Mouse (Mus musculus) heart, adult 2 months (tissue): ENCODE measurements around the gene Map7d1. TPM values are rescaled to one million over a fixed set of nuclear protein-coding genes. Genes with fewer than 3 reads are reported as not detected.

Source experiments
- DNase-seq, 2 experiments: peaks; one replicate each; pipeline ENCODE4 v3.0.0; 2021
- H3K27ac ChIP-seq: fragments of 200-600 bp; 2 replicates; pipeline ENCODE4 v1.8.1; 2022
- H3K27me3 ChIP-seq: fragments of 200-500 bp; 2 replicates; pipeline ENCODE4 v1.6.1; 2012; ENCODE audit warnings: mild to moderate bottlenecking, low read length, inconsistent platforms, mixed read lengths; ENCODE audit not compliant: control insufficient read depth, insufficient read depth
- H3K36me3 ChIP-seq: fragments of 200-500 bp; 2 replicates; pipeline ENCODE4 v1.6.1; 2012; ENCODE audit warnings: low read length, inconsistent platforms; ENCODE audit not compliant: control insufficient read depth, insufficient read depth
- H3K4me1 ChIP-seq: fragments of 200-500 bp; 2 replicates; pipeline ENCODE4 v1.6.1; 2011; ENCODE audit warnings: low read length; ENCODE audit not compliant: control insufficient read depth, insufficient read depth
- H3K4me3 ChIP-seq: fragments of 200-600 bp; 2 replicates; pipeline ENCODE4 v1.8.1; 2022
- H3K79me2 ChIP-seq: fragments of 200-500 bp; replicated peaks from 2 replicates; pipeline ENCODE4 v1.6.1; 2012; ENCODE audit warnings: mild to moderate bottlenecking, inconsistent platforms, low read length, moderate library complexity, mixed read lengths; ENCODE audit not compliant: control insufficient read depth, insufficient read depth
- H3K9ac ChIP-seq: fragments of 200-500 bp; 2 replicates; pipeline ENCODE4 v1.6.1; 2012; ENCODE audit warnings: low read depth, mild to moderate bottlenecking, control low read depth, inconsistent platforms, low read length, mixed read lengths
- CTCF ChIP-seq: fragments of 200-600 bp; IDR thresholded peaks from 2 replicates; pipeline ENCODE4 v1.8.1; 2022; ENCODE audit warnings: antibody characterized with exemption, mild to moderate bottlenecking, moderate library complexity
- EP300 ChIP-seq: fragments of 200-500 bp; IDR thresholded peaks from 2 replicates; pipeline ENCODE4 v1.6.1; 2011; ENCODE audit warnings: low read depth, low read length, control low read depth; ENCODE audit not compliant: insufficient read depth
- POLR2A ChIP-seq: fragments of 200-500 bp; IDR thresholded peaks from 2 replicates; pipeline ENCODE4 v1.6.1; 2011; ENCODE audit warnings: mild to moderate bottlenecking, low read depth, low read length, control low read depth; ENCODE audit not compliant: insufficient read depth
- WGBS: fragments of 180-500 bp; shearing (Covaris S2); methylation state at CpG from one replicate; pipeline ENCODE4 v1.1.7; 2018; 5-methylcytosine and 5-hydroxymethylcytosine counted together
- intact Hi-C: fragments of 180-260 bp; cut with DNase I; formaldehyde crosslinking; loops from one replicate; pipeline ENCODE4 v1.15.1; 2025
- polyA plus RNA-seq: library from polyadenylated mRNA; depleted of rRNA; stranded (reverse); fragments of >200 nt; gene quantifications from 2 replicates; pipeline ENCODE4 v1.2.3, GENCODE M21; 2012
- total RNA-seq, 2 experiments: library from RNA; stranded (reverse); gene quantifications; 2 replicates each; pipeline ENCODE4 v1.2.3; 2021

Map7d1 gene
- total and polyA plus RNA-seq, 3 experiments, result 161 to 267 (median 253) TPM

DNA sequence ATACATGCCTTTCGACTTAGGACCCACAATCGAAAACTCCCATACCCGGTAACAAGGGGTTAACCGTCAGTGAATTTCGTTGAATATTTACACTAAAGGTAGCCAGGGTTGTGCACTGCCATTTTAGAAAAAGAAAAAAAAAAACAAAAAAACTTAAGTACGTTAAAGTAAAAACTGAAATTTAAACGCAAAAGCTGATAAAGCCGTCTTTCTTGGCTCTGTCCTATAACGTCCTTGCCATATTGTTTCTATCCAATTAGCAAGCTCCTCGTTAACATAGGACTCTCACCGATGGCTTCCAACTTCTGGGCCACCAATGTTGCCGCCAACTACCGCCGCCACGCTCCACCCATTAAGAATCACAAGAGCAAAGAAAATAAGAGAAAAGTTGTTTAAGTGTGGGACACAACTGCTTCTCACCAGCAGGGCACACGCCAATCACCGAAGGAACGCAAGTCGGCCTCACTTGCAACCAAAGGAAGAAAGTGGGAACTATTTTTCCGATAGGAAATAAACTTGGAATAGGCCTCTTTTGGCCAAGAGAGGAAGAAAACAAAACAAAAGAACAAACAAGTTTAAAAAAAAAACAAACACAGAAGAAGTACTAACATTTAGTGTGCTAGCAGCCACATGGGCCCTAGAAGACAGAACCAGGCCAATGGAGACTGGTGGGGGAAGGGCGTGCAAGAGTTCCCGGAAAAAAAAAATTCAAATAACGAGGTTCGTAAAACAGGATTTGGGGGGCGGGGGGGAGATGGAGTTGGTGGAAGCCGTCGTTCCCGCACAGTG is 54.4 kb downstream of the Map7d1 start:
- peak overlapping the region; percentile 96 for H3K27ac ChIP-seq
- peaks cover 36% of the 10 kb centered on the region for H3K36me3 ChIP-seq
- intact Hi-C loops, result loop anchor here (1.0 to 2.0 kb wide), 3 partner anchors 15 to 61 kb away; partner anchors contain the start of gene Trappc3
- WGBS, result 1% methylated on average over 28 of the region's 28 CpGs
- DNase-seq, result peak; percentile 46 to 49
- peak overlapping the region; percentile 90 for H3K4me3 ChIP-seq
- TF ChIP-seq EP300, result no peak
- TF ChIP-seq CTCF, result peak; percentile 45
- TF ChIP-seq POLR2A, result no peak
- H3K27me3 ChIP-seq, result no peaks in the 10 kb centered on the region
- peaks cover 19% of the 10 kb centered on the region for H3K4me1 ChIP-seq
- peak overlapping the region; percentile 96 for H3K9ac ChIP-seq
- H3K79me2 ChIP-seq, result peaks cover 2% of the 10 kb centered on the region

DNA sequence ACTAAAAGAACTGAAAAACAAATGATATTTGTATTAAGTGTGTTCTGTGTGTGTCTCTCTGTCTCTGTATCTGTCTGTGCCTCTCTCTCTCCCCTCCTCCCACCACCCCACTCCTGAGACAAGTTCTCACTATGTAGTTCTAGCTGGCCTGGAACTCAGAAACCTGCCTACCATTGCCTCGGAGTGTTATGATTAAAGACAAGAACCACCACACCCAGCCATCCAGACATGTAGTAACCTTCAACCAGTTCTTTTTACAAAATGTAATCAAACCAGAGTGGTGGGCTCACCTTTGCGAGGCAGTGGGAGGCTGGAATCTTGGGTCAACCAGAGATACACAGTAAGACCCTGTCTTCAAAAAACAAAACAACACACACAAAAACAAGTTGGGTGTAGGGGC is 55.5 kb downstream of the Map7d1 start:
- Histone ChIP-seq H3K4me3 (peak overlapping the region; percentile 90; the same call in 1 of the 2 replicates), H3K79me2 (peaks cover 2% of the 10 kb centered on the region), H3K9ac (no peak overlapping the region), H3K27ac (peak overlapping the region; percentile 26; the same call in 1 of the 2 replicates), H3K27me3 (no peaks in the 10 kb centered on the region), H3K4me1 (peaks cover 20% of the 10 kb centered on the region), H3K36me3 (peaks cover 43% of the 10 kb centered on the region)
- intact Hi-C loops, result loop anchor here (2.0 kb wide), 1 partner anchor 14 kb away; no protein-coding TSS in a partner anchor
- 10% methylated on average over 2 of the region's 2 CpGs for WGBS
- TF ChIP-seq CTCF (no peak), POLR2A (no peak), EP300 (no peak)
- DNase-seq, result no peak

DNA sequence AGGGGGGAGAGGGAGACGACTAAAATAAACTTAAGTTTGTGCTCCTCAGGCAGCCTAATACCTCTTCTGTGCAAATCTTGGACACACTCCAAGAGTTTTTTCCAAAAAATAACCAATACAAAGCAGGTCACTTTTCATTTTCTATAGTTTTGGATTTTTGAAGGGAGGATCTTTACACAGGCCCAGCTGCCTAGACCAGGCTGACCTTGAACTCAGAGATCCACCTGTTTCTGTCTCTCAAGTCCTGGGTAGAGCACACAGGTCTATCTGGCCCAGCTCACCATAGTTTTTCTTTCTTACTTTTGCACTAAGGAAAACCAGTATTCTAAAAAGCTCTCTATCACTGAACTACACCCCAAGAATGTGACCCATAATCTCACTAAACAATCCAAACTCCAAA is 56.1 kb downstream of the Map7d1 start:
- peak overlapping the region; percentile 26; the same call in 1 of the 2 replicates for H3K27ac ChIP-seq
- no peaks in the 10 kb centered on the region for H3K27me3 ChIP-seq
- 7% methylated on average over 1 of the region's 1 CpGs for WGBS
- H3K9ac ChIP-seq, result no peak overlapping the region
- DNase-seq, result no peak
- peaks cover 2% of the 10 kb centered on the region for H3K79me2 ChIP-seq
- intact Hi-C loops, result loop anchor here (2.0 kb wide), 1 partner anchor 13 kb away; no protein-coding TSS in a partner anchor
- no peak overlapping the region for H3K4me3 ChIP-seq
- H3K4me1 ChIP-seq, result peaks cover 20% of the 10 kb centered on the region
- H3K36me3 ChIP-seq, result peaks cover 44% of the 10 kb centered on the region
- TF ChIP-seq EP300 (no peak), CTCF (no peak), POLR2A (no peak)

GRCm38 (mm10) chr4:126199556-126199955 is 56.6 kb downstream of the Map7d1 start:
- Histone ChIP-seq H3K27me3 (no peaks in the 10 kb centered on the region), H3K27ac (peak overlapping the region; percentile 20; the same call in 1 of the 2 replicates), H3K9ac (0 out of 2 replicates have a peak overlapping the region, but pooled peaks have one; percentile 1), H3K79me2 (peaks cover 4% of the 10 kb centered on the region), H3K4me1 (peaks cover 20% of the 10 kb centered on the region), H3K4me3 (no peak overlapping the region), H3K36me3 (peaks cover 44% of the 10 kb centered on the region)
- peak in 1 of 2 experiments; percentile 20 for DNase-seq
- intact Hi-C loops, result no loop called here
- TF ChIP-seq CTCF (no peak), POLR2A (no peak), EP300 (no peak)
- whole genome bisulfite sequencing, result 5% methylated on average over 6 of the region's 6 CpGs

GRCm38 (mm10) chr4:126197485-126197884 is 58.7 kb downstream of the Map7d1 start:
- Histone ChIP-seq H3K79me2 (peaks cover 4% of the 10 kb centered on the region), H3K36me3 (peaks cover 53% of the 10 kb centered on the region), H3K4me3 (no peak overlapping the region), H3K4me1 (peaks cover 18% of the 10 kb centered on the region), H3K27ac (peak overlapping the region; percentile 20), H3K27me3 (no peaks in the 10 kb centered on the region), H3K9ac (no peak overlapping the region)
- WGBS, result 15% methylated on average over 3 of the region's 3 CpGs
- TF ChIP-seq EP300, result no peak
- no peak for TF ChIP-seq POLR2A
- no peak for TF ChIP-seq CTCF
- peak in 1 of 2 experiments; percentile 23 for DNase-seq
- intact Hi-C loops, result no loop called here

DNA sequence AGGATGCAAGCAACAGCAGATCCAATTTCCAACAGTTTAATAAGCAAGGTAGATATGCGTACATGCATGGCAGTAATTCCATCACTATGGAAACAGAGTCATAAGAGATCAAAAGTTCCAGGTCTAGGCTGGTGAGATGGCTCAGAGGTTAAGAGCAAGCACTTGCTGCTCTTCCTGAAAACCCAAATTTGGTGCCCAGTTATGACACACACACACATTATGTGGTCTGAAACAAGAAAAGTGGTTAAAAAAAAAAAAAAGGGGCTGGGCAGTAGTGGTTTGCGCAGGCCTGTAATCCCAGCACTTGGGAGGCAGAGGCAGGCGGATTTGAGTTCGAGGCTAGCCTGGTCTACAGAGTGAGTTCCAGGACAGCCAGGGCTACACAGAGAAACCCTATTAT is 61.2 kb downstream of the Map7d1 start:
- Histone ChIP-seq H3K27me3 (no peaks in the 10 kb centered on the region), H3K36me3 (peaks cover 46% of the 10 kb centered on the region), H3K9ac (no peak overlapping the region), H3K4me1 (peaks cover 12% of the 10 kb centered on the region), H3K4me3 (no peak overlapping the region), H3K27ac (no peak overlapping the region), H3K79me2 (peaks cover 4% of the 10 kb centered on the region)
- no peak for DNase-seq
- 92% methylated on average over 4 of the region's 4 CpGs for WGBS
- intact Hi-C loops, result no loop called here
- TF ChIP-seq POLR2A (no peak), EP300 (no peak)
